Mouse (Mus musculus): ENCODE results near the gene Dupd1. TPM values are rescaled to one million over a fixed set of nuclear protein-coding genes. Genes with fewer than 3 reads are reported as not detected.

Dupd1 gene
- polyA plus RNA-seq, 1 experiment from 2014 or later: not detected

- no peak overlapping the region for H3K27ac ChIP-seq
- no peak overlapping the region for H3K4me2 ChIP-seq (ENCODE audit: low read length)
- no peaks in the 10 kb centered on the region for H3K4me1 ChIP-seq (replicated peaks; ENCODE audit: insufficient read depth, low read length)
- H3K9ac ChIP-seq (ENCODE audit: low read depth, low read length): no peak overlapping the region
- peak; percentile 38 for DNase-seq (ENCODE audit: low spot score)
- no peak overlapping the region for H3K4me3 ChIP-seq (replicated peaks; ENCODE audit: low read depth, low read length)
- peaks cover 31% of the 10 kb centered on the region for H3K36me3 ChIP-seq (ENCODE audit: insufficient read depth, low read length)
- peak; percentile 25; the same call in 1 of the 2 replicates for ATAC-seq (replicated peaks; ENCODE audit: low FRiP score, low read depth)
- H3K9me3 ChIP-seq (replicated peaks; ENCODE audit: low read length): no peaks in the 10 kb centered on the region
- WGBS: 61% methylated on average over 11 of the region's 11 CpGs
- no peak for TF ChIP-seq CTCF (IDR thresholded peaks at IDR 0.05; ENCODE audit: low read depth)
- H3K27me3 ChIP-seq (ENCODE audit: insufficient read depth, low read length): no peaks in the 10 kb centered on the region
Observed at GRCm38 (mm10) chr14:21669633-21670421, 44.5 kb downstream of the Dupd1 start.

GRCm38 (mm10) chr14:21669218-21669617 lies 45.2 kb downstream of the Dupd1 start:
- no peak for TF ChIP-seq CTCF (IDR thresholded peaks at IDR 0.05; ENCODE audit: low read depth)
- ATAC-seq (replicated peaks; ENCODE audit: low FRiP score, low read depth) (peak; percentile 43; the same call in 1 of the 2 replicates), DNase-seq (ENCODE audit: low spot score) (no peak)
- Histone ChIP-seq H3K9me3 (replicated peaks; ENCODE audit: low read length) (no peaks in the 10 kb centered on the region), H3K4me2 (ENCODE audit: low read length) (no peak overlapping the region), H3K27me3 (ENCODE audit: insufficient read depth, low read length) (no peaks in the 10 kb centered on the region), H3K36me3 (ENCODE audit: insufficient read depth, low read length) (peaks cover 37% of the 10 kb centered on the region), H3K4me3 (replicated peaks; ENCODE audit: low read depth, low read length) (no peak overlapping the region), H3K4me1 (replicated peaks; ENCODE audit: insufficient read depth, low read length) (no peaks in the 10 kb centered on the region), H3K27ac (no peak overlapping the region), H3K9ac (ENCODE audit: low read depth, low read length) (no peak overlapping the region)
- 75% methylated on average over 11 of the region's 11 CpGs for WGBS

DNA sequence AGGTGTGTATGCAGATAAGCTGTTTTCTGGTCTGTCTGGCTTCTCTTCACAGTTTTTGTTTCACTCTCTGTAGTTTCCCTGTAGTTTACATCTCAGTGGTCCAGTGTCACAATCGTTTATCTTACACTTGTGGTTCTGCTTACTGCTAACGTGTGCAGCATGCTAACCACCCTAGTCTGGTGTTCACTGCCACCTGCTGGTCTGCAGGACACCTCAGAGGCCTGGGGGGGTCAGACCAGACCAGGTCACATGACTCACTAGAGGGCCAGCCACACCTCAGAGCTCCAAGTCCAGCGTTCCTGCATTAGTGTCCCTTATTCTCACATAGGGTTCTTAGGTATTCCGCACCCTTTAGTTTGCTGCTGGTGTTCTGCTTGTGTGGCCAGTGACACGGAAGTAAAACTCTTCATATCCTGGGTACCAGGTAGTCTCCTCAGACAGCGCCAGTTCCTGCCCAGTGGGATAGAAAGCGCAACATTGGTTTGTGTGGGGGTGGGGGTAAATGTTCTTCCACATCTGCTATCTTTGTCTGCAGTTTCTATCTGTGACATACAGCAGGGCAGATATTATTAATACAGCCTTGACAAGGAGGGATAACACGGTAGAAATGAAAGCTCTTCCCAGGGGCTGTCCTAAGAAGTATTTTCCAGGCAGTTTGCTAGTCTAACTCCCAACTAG lies 51.8 kb downstream of the Dupd1 start:
- H3K36me3 ChIP-seq (ENCODE audit: insufficient read depth, low read length): peaks cover 35% of the 10 kb centered on the region
- H3K27me3 ChIP-seq (ENCODE audit: insufficient read depth, low read length): no peaks in the 10 kb centered on the region
- peak; percentile 47 for DNase-seq (ENCODE audit: low spot score)
- ATAC-seq (replicated peaks; ENCODE audit: low FRiP score, low read depth): peak; percentile 71
- H3K4me1 ChIP-seq (replicated peaks; ENCODE audit: insufficient read depth, low read length): no peaks in the 10 kb centered on the region
- H3K4me2 ChIP-seq (ENCODE audit: low read length): no peak overlapping the region
- WGBS: 71% methylated on average over 8 of the region's 8 CpGs
- no peak overlapping the region for H3K9ac ChIP-seq (ENCODE audit: low read depth, low read length)
- peak; percentile 67 for TF ChIP-seq CTCF (IDR thresholded peaks at IDR 0.05; ENCODE audit: low read depth)
- no peak overlapping the region for H3K4me3 ChIP-seq (replicated peaks; ENCODE audit: low read depth, low read length)
- no peaks in the 10 kb centered on the region for H3K9me3 ChIP-seq (replicated peaks; ENCODE audit: low read length)
- no peak overlapping the region for H3K27ac ChIP-seq

DNA sequence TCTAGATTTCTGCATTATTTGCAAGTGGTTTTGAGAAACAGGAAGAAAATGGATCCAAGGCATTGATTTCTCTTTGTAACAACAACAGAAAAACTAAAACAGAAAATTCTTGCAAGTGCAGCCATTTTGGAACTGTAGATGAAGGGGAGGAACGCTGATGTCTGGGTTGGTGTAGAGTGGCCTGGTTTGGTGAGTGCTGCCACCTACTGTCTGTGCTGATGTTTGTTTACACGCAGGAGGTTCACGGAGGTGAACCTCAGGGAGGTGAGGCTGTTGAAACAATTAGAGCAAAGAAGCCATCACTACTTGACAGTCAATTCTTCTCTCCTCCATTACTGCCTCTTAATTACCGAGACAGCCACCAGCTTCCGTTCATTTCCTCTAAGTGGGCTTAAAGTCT lies 54.7 kb downstream of the Dupd1 start:
- ATAC-seq (replicated peaks; ENCODE audit: low FRiP score, low read depth): peak; percentile 78
- Histone ChIP-seq H3K27me3 (ENCODE audit: insufficient read depth, low read length) (no peaks in the 10 kb centered on the region), H3K9ac (ENCODE audit: low read depth, low read length) (no peak overlapping the region), H3K4me2 (ENCODE audit: low read length) (no peak overlapping the region), H3K4me1 (replicated peaks; ENCODE audit: insufficient read depth, low read length) (no peaks in the 10 kb centered on the region), H3K36me3 (ENCODE audit: insufficient read depth, low read length) (peaks cover 19% of the 10 kb centered on the region), H3K27ac (no peak overlapping the region), H3K9me3 (replicated peaks; ENCODE audit: low read length) (no peaks in the 10 kb centered on the region), H3K4me3 (replicated peaks; ENCODE audit: low read depth, low read length) (no peak overlapping the region)
- peak; percentile 86 for DNase-seq (ENCODE audit: low spot score)
- WGBS: 15% methylated on average over 5 of the region's 5 CpGs
- peak; percentile 89 for TF ChIP-seq CTCF (IDR thresholded peaks at IDR 0.05; ENCODE audit: low read depth)

DNA sequence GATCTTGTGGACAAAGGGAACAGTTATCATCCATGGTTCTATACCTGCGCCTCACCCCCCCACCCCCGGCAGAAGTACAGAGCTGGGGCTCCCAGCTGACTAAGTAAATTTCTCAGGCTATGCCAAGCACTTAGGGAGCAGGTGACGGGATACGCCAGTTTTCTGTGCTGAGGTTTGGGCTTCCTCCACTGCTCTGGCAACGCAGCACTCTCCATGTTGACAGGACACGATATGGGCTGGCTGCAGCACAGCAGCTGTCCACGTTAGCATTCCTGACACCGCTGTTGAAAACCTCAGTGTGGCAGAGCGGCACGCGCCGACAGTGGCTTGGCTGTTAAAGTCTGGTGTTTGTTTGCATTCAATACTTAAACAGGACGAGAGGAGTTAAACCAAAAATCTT lies 55.2 kb downstream of the Dupd1 start:
- Histone ChIP-seq H3K4me1 (replicated peaks; ENCODE audit: insufficient read depth, low read length) (no peaks in the 10 kb centered on the region), H3K27ac (no peak overlapping the region), H3K36me3 (ENCODE audit: insufficient read depth, low read length) (peaks cover 18% of the 10 kb centered on the region), H3K4me2 (ENCODE audit: low read length) (no peak overlapping the region), H3K9me3 (replicated peaks; ENCODE audit: low read length) (no peaks in the 10 kb centered on the region), H3K9ac (ENCODE audit: low read depth, low read length) (no peak overlapping the region), H3K4me3 (replicated peaks; ENCODE audit: low read depth, low read length) (no peak overlapping the region), H3K27me3 (ENCODE audit: insufficient read depth, low read length) (no peaks in the 10 kb centered on the region)
- WGBS: 78% methylated on average over 13 of the region's 13 CpGs
- no peak for TF ChIP-seq CTCF (IDR thresholded peaks at IDR 0.05; ENCODE audit: low read depth)
- no peak for DNase-seq (ENCODE audit: low spot score)
- ATAC-seq (replicated peaks; ENCODE audit: low FRiP score, low read depth): no peak

- TF ChIP-seq CTCF (IDR thresholded peaks at IDR 0.05; ENCODE audit: low read depth): no peak
- Histone ChIP-seq H3K27ac (no peak overlapping the region), H3K36me3 (ENCODE audit: insufficient read depth, low read length) (0 out of 2 replicates have a peak, but pooled peaks cover 4% of the 10 kb centered on the region), H3K9ac (ENCODE audit: low read depth, low read length) (no peak overlapping the region), H3K4me1 (replicated peaks; ENCODE audit: insufficient read depth, low read length) (no peaks in the 10 kb centered on the region), H3K4me2 (ENCODE audit: low read length) (no peak overlapping the region), H3K9me3 (replicated peaks; ENCODE audit: low read length) (no peaks in the 10 kb centered on the region), H3K4me3 (replicated peaks; ENCODE audit: low read depth, low read length) (no peak overlapping the region), H3K27me3 (ENCODE audit: insufficient read depth, low read length) (no peaks in the 10 kb centered on the region)
- WGBS: 53% methylated on average over 2 of the region's 2 CpGs
- ATAC-seq (replicated peaks; ENCODE audit: low FRiP score, low read depth) (no peak), DNase-seq (ENCODE audit: low spot score) (no peak)
Observed at GRCm38 (mm10) chr14:21653813-21654212, 60.6 kb downstream of the Dupd1 start.
